Mouse (Mus musculus) heart, adult 9 months (tissue): ENCODE data around the gene Abhd2.

Experiments used
- DNase-seq, 2 experiments: peaks; one replicate each; pipeline ENCODE4 v3.0.0; 2022; ENCODE audit warnings: low spot score in 2 of 2

The Abhd2 gene

GRCm38 (mm10) chr7:79272789-79273718, at the start of gene Abhd2:
Abhd2 (plus strand) TSS chr7:79273199.
- DNase-seq = peak; percentile 100

DNA sequence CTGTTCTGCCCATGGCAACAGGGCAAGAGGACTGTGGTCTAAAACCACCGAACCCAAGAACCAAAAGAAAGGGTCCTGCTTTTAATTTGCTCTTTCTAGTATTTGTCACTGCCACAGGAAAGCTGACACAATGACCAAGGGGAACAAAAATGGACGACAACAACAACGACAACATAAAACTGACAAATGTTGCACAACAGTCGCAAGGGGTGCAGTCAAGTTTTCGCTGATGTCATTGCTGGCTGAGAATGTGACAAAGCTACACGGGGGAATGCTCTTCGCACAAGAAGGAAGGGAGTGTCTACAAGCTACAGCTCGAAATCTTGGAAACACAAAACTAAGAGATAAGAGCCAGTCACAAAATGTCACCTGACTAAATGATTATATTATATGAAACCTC, 47.5 kb upstream of the Abhd2 start:
- no peak for DNase-seq

DNA sequence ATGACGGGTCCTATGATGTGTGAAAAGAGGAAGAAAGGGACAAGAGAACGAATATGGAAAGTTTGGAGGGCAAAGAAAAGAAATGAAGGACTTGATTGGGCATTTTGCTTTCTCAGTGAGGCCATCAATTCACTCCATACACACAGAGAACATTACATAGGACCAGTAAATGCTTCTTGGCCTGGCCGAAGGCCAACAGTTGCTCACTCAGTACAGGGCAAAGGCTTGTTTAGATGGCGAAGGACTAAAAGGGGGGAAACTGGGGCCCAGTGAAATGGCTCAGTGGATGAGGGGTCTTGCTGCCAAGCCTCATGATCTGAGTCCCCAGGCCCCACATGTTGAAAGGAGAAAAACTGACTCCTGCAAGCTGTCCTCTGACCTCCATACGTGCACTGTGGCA, 46.8 kb upstream of the Abhd2 start:
- DNase-seq = no peak

GRCm38 (mm10) chr7:79226834-79227486, 46.0 kb upstream of the Abhd2 start:
- no peak for DNase-seq

DNA sequence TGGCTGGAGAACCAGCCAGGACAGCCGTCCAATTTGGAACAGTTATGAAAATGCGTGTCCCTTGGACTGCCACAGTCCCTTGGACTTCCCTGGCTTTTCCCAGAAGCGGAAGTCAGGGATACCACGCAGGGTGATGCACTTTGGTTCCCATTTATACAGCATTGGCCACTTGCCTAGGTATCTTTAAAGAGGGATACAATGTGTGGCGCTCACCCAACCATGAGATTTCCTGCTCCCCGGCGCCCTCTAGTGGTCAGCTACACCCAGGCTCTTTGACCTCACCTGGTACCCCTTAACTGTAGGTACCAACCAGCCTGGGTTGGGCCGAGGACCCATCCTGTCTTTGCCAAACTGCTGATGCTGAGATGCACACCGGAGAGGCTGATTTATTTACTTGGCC, 44.5 kb upstream of the Abhd2 start:
- DNase-seq = peak; percentile 67 to 83

DNA sequence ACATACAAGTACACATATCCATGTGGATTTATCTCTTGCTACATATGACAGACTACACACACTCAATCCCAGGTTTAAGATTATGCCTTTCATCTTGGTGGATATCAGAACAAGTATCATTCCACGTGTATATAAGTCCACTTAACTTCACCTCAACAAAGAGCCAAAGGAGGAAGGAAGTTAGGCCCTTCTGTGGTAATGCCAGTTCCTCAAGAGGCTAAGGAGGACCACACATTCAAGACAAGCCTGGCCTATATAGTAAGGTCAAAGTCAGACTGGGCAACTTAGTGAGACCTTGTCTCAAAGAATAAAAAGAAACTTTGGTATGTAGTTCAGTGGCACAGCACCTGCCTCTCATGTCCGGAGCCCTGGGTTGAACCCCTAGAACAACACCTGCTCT, 41.4 kb upstream of the Abhd2 start:
- DNase-seq = no peak

DNA sequence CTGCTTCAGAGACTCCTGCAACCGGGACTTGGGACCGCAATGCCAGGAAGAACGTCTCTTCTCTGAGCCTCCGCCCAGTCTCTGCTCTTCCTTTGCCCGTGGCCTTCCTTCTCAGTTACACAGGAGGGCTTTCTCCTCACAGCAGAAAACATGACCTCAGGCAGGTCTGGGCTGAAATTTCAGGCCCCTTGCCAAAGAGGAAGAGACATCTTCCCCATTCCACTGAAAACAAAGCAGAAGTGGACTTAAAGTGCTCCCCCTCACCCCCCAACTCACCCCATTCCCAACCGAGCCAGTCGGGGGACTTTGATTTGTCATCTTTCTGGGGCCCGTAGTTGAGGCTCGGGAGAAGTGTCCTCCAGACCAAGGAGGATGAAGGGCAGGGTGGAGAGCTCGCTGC, 41.0 kb upstream of the Abhd2 start:
- no peak for DNase-seq

DNA sequence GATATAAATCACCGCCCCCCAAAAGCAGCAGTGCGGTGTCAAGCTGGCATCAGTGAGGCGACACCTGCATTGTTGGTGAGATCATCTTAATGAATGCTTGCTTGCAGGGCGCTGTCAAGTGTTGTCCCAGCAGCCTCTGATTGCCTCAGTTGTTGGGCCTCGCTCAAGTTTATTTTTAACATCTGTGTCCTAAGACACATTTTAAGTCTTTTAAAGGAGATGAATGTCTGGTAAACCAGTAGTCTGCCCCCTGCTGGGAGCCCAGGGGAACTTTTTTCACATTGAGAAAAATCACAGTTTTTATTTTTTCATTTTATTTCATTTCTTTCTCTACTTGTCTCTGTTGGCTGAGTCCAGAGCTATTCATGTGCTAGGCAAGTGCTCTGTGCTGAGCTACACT, 34.3 kb upstream of the Abhd2 start:
- peak in 1 of 2 experiments; percentile 36 for DNase-seq

GRCm38 (mm10) chr7:79241931-79242625, 30.9 kb upstream of the Abhd2 start:
- no peak for DNase-seq

DNA sequence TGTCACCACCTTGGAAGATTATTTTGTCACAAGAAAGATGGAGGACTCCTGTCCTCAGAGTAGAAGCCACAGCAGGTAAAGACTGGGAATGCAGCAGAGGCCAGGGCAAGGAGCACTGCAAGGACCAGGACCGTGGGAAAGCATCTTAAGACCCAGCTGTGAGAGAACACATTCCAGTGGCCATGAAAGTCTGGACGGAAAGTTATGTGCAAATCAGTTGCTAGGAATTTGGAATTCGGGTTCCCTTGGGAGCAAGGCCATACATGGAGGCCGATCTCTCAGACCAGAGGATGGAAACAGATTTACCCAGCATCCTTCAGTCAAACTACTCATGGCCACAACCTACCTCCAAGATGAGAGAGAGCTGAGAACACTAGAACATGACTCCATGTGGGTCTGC, 29.8 kb upstream of the Abhd2 start:
- DNase-seq = no peak

DNA sequence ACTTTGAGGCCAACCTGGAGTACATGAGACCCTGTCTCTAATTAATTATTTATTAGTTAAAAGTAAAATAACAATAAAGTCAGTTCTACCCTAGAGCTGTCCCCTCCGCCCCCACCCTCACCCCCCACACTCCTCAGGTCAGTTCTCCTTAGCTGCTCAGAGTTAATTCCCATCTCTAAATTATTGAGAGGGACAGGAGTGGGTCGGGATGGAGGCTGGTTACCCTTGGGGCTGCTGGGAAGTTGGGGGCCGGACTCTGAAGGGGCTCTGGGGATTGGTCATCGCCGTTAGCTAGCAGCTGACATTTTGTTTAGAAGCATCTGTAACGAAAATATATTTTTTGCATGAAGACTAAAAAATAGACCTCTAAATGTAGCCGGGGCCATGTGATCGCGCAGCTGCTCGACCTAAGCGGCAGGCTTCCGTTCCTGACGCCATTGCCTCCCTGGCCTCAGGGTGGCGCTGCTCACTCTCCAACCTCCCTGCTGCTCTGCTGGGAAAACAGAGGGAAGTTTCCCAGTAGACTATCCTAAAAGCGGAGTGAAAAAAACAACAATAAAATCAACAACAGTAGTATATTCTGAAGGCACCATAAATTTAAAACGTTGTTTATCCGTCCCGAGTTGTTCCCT, 26.8 kb upstream of the Abhd2 start:
- peak; percentile 37 to 58 for DNase-seq

DNA sequence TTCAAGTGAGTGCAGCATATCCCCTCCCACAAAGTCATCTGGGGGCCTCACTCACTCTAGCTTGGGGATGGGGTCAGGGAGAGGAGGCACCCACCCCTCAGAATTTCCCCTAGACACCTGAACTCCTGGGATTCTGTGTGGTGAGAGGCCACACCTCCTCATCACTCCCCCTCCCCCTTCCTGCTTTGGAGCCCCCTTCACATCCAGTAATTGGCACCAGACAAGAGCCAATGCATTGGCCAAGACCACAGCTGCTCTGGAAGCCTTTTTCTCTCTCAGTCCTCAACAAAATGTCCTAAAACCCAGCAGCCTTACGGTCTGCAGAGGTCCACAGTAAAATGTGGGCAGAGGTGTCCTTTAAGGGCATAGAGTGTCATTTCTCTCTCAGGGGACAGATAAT, 25.6 kb upstream of the Abhd2 start:
- DNase-seq = no peak

GRCm38 (mm10) chr7:79247881-79248389, 25.1 kb upstream of the Abhd2 start:
- DNase-seq = peak; percentile 32 to 43

DNA sequence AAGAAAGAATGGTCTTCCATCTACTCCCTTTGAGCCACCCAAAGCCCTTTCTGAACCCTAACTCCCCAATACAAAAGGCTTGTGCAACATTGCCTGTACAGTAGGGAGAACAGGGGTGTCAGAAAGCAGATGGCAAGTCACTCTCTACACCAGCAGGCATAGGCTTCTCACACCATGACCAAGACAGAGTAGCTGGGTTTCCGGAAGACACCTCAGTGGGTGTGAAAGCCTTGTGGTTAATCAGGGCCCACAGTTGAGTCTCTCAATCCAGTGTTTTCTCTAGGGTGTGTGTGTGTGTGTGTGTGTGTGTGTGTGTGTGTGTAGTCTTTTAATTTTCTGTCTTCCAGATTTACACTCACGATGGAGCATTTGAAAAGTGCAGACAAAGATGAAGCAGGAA, 23.4 kb upstream of the Abhd2 start:
- no peak for DNase-seq

- peak; percentile 72 to 74 for DNase-seq
Measured at GRCm38 (mm10) chr7:79254248-79254888, 18.6 kb upstream of the Abhd2 start.

GRCm38 (mm10) chr7:79255350-79255749, 17.6 kb upstream of the Abhd2 start:
- peak; percentile 10 to 37 for DNase-seq

DNA sequence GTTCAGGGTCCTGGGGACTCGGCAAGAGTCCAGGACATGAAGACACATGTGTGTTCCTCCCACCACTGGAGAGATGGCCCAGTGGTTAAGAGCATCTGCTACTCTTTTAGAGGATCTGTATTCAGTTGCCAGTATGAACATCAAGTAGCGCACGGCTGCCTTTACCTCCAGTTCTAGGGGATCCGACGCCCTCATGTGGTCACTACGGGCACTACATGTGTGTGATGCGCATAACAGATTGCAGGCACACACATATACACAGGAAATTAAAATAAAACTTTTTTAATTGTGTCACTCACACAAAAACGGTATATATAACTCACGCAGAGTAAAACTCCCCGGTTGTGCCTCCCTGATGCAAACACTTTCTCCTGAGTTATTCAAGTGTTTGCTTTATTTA, 17.2 kb upstream of the Abhd2 start:
- DNase-seq = no peak

GRCm38 (mm10) chr7:79256716-79257115, 16.3 kb upstream of the Abhd2 start:
- DNase-seq = no peak

DNA sequence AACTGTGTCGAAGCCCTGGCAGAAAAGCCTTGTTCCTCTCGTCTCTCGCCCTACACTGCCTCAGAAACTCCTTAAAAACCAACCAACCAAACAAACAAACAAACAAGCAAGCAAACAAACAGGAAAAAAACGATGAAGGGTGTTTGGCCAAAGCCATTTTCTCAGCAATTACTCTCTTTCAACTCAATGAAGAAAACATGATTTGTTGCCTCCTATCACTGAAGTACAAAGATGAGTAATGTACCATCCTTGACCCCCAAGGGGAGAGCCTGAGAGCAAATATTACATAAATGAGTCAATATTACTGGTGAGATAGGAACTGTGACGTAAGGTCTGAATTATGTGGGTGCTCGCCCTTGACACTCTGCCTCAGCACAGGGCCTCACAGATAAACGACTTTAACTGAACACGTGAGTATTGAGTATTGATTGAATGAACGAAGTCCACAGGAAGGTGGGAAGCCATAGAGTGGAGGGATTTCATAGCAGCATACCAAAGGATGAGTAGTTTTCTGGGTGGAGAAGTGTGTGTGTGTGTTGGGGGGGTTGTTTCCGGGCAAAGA, 13.9 kb upstream of the Abhd2 start:
- no peak for DNase-seq

DNA sequence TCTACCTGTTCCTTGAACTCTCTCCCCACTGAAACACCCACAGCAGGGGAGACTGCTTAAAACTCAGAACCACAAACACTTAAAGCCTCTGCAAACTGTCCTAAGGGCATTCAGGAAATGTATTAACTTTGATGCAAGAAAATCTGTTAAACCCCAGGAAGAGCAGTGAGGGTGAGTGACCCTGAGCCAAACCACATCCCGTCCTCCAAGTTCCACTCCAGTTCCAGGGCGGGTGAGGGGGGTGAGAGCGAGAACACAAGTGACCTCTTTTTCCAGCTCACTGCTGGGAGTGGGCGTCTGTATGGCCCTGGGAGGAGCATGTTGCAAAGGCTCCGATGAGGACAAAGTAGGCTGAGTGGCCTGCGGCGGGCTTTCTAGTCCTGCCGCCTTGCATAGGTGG, 10.5 kb upstream of the Abhd2 start:
- DNase-seq = no peak

GRCm38 (mm10) chr7:79263776-79264175, 9.2 kb upstream of the Abhd2 start:
- DNase-seq = no peak
